Mouse (Mus musculus): Measurements from ENCODE around the gene Cpe. TPM values are rescaled to one million over a fixed set of nuclear protein-coding genes. Genes with fewer than 3 reads are reported as not detected.

The Cpe gene
- total and polyA plus RNA-seq, 3 experiments = 0.13 TPM; not detected in 2

DNA sequence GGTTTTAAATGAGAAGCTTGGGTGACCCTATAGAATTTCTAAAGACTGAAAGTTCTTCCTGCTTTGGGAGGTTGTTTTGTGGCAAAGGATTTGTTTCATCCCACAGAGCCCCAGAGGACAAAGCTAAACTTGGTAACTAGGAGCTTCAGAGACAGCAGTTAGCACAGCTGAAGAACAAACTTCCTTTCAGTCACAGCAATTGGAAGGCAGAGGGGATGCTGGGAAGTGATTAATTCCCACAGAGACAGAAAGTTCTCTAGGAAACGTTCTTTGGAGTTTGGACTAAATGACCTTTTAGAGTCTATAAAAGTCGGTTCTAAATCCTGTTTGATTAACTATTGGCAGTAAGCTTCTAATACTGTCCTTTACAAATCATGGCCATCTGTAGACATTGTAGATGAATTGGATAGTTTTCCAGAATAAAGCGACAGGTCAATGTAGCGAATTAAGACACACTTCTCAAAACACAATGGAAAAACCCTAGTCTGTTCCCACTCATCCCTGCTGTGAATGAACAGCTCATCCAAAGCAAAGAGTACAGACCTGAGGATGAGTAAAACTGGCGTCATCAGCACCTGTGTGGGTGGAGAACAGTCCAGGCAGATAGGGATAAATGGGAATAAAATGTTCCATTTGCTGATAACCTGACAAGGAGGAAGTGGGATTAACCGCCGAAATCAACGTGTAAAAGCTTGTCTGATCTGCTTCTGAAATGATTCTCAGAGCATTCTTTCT, 58.6 kb downstream of the Cpe start:
- no peaks in the 10 kb centered on the region for H3K9me3 ChIP-seq (replicated peaks; ENCODE audit: low read length)
- H3K36me3 ChIP-seq (replicated peaks in 1 of 2; ENCODE audit: control insufficient read depth in 1 of 2, insufficient read depth in 1 of 2, low read length in 1 of 2) = no peaks in the 10 kb centered on the region
- H3K4me1 ChIP-seq (ENCODE audit: control insufficient read depth in 1 of 2, insufficient read depth in 2 of 2) = no peaks in the 10 kb centered on the region
- no peaks in the 10 kb centered on the region for H3K79me2 ChIP-seq (replicated peaks; ENCODE audit: control insufficient read depth, extremely low read depth, insufficient read depth, poor library complexity, severe bottlenecking)
- dilution Hi-C loops (cut with MboI; ENCODE audit: extremely low pct_ligation_motif_present, extremely low pct_unique_long_range_greater_than_20kb, low sequenced_read_pairs) = no loop called here
- in situ Hi-C loops (cut with MboI; ENCODE audit: low pct_ligation_motif_present, low pct_unique_long_range_greater_than_20kb, low sequenced_read_pairs) = no loop called here
- no peak overlapping the region for H3K27ac ChIP-seq (ENCODE audit: insufficient read depth, low read depth)
- H3K27me3 ChIP-seq (replicated peaks) = no peaks in the 10 kb centered on the region
- no peak for DNase-seq (ENCODE audit: extremely low read depth)
- no peak overlapping the region for H3K4me2 ChIP-seq (ENCODE audit: insufficient read depth, low read depth, poor library complexity, severe bottlenecking)
- no peak overlapping the region for H3K9ac ChIP-seq (ENCODE audit: insufficient read depth, low read depth)
- TF ChIP-seq CHD1 (IDR thresholded peaks at IDR 0.05; ENCODE audit: low read depth, low read length) = no peak
- TF ChIP-seq POLR2A (IDR thresholded peaks at IDR 0.05; ENCODE audit: low read depth, low read length) = no peak
- no peak for TF ChIP-seq USF2 (conservative IDR thresholded peaks at IDR 0.05; ENCODE audit: low read depth, low read length)
- TF ChIP-seq ELF1 (IDR thresholded peaks at IDR 0.05; ENCODE audit: low read depth, low read length) = no peak
- TF ChIP-seq SIN3A (IDR thresholded peaks at IDR 0.05; ENCODE audit: low read length) = no peak
- TF ChIP-seq ETS1 (conservative IDR thresholded peaks at IDR 0.05; ENCODE audit: low read depth, low read length) = no peak
- TF ChIP-seq MXI1 (IDR thresholded peaks at IDR 0.05; ENCODE audit: low read depth, low read length) = no peak
- no peak for TF ChIP-seq GABPA (IDR thresholded peaks at IDR 0.05; ENCODE audit: insufficient replicate concordance, low read depth, low read length)
- TF ChIP-seq TCF12 (IDR thresholded peaks at IDR 0.05; ENCODE audit: low read depth, low read length) = no peak
- TF ChIP-seq ZMIZ1 (IDR thresholded peaks at IDR 0.05; ENCODE audit: low read depth, low read length) = no peak
- no peak for TF ChIP-seq ZKSCAN1 (IDR thresholded peaks at IDR 0.05; ENCODE audit: borderline replicate concordance, low read depth, low read length)
- TF ChIP-seq JUN (IDR thresholded peaks at IDR 0.05; ENCODE audit: insufficient read depth, low read depth, low read length) = no peak
- TF ChIP-seq ZNF384 (IDR thresholded peaks at IDR 0.05; ENCODE audit: low read depth, low read length) = no peak
- TF ChIP-seq MAZ (IDR thresholded peaks at IDR 0.05; ENCODE audit: low read depth, low read length) = no peak
- H3K4me3 ChIP-seq (replicated peaks in 1 of 3; ENCODE audit: low read depth in 2 of 3, low read length in 2 of 3, poor library complexity in 1 of 3) = no peak overlapping the region

- H3K27ac ChIP-seq (ENCODE audit: insufficient read depth, low read depth) = no peak overlapping the region
- dilution Hi-C loops (cut with MboI; ENCODE audit: extremely low pct_ligation_motif_present, extremely low pct_unique_long_range_greater_than_20kb, low sequenced_read_pairs) (no loop called here), in situ Hi-C loops (cut with MboI; ENCODE audit: low pct_ligation_motif_present, low pct_unique_long_range_greater_than_20kb, low sequenced_read_pairs) (no loop called here)
These were observed 60.7 kb downstream of the Cpe start for GRCm38 (mm10) chr8:64632169-64632568.

More at GRCm38 (mm10) chr8:64632169-64632568, 60.7 kb downstream of the Cpe start:
- H3K36me3 ChIP-seq (replicated peaks in 1 of 2; ENCODE audit: control insufficient read depth in 1 of 2, insufficient read depth in 1 of 2, low read length in 1 of 2) = no peaks in the 10 kb centered on the region
- H3K4me2 ChIP-seq (ENCODE audit: insufficient read depth, low read depth, poor library complexity, severe bottlenecking) = no peak overlapping the region
- H3K9me3 ChIP-seq (replicated peaks; ENCODE audit: low read length) = no peaks in the 10 kb centered on the region
- DNase-seq (ENCODE audit: extremely low read depth) = no peak
- H3K79me2 ChIP-seq (replicated peaks; ENCODE audit: control insufficient read depth, extremely low read depth, insufficient read depth, poor library complexity, severe bottlenecking) = no peaks in the 10 kb centered on the region
- no peaks in the 10 kb centered on the region for H3K4me1 ChIP-seq (ENCODE audit: control insufficient read depth in 1 of 2, insufficient read depth in 2 of 2)
- no peak overlapping the region for H3K4me3 ChIP-seq (replicated peaks in 1 of 3; ENCODE audit: low read depth in 2 of 3, low read length in 2 of 3, poor library complexity in 1 of 3)
- no peaks in the 10 kb centered on the region for H3K27me3 ChIP-seq (replicated peaks)
- no peak for TF ChIP-seq GABPA (IDR thresholded peaks at IDR 0.05; ENCODE audit: insufficient replicate concordance, low read depth, low read length)
- no peak for TF ChIP-seq IRF4 (IDR thresholded peaks at IDR 0.05; ENCODE audit: low read depth, low read length)
- no peak for TF ChIP-seq TCF12 (IDR thresholded peaks at IDR 0.05; ENCODE audit: low read depth, low read length)
- no peak for TF ChIP-seq POLR2A (IDR thresholded peaks at IDR 0.05; ENCODE audit: low read depth, low read length)
- H3K9ac ChIP-seq (ENCODE audit: insufficient read depth, low read depth) = no peak overlapping the region

Data from CH12.LX (cell line).